Mouse (Mus musculus) heart, embryonic 14.5 days (tissue): ENCODE results near the gene Adm. TPM values are rescaled to one million over a fixed set of nuclear protein-coding genes. Genes with fewer than 3 reads are reported as not detected.

Experiments
- ATAC-seq: fragments of 200-750 bp; cut with Nextera tagmentation; 2 replicates; pipeline ENCODE4 v1.8.0; 2017; ENCODE audit warnings: low read depth, moderate TSS enrichment; ENCODE audit not compliant: insufficient number of reproducible peaks, insufficient read depth, low FRiP score
- H3K27ac ChIP-seq, 2 experiments: fragments of 200-500 bp in 1 of 2; fragments of 300-500 bp in 1 of 2; sonication (generic) in 1 of 2; replicated peaks in 1 of 2; 2 replicates each; pipeline ENCODE4 v1.5.1; 2012 to 2014; ENCODE audit warnings: low read depth in 2 of 2, low read length in 2 of 2, control low read depth in 1 of 2, mild to moderate bottlenecking in 1 of 2, mixed read lengths in 1 of 2; ENCODE audit not compliant: control insufficient read depth in 1 of 2, insufficient read depth in 1 of 2
- H3K27me3 ChIP-seq: fragments of 300-500 bp; sonication (generic); 2 replicates; pipeline ENCODE4 v1.6.1; 2014; ENCODE audit warnings: mild to moderate bottlenecking, low read length, control low read depth; ENCODE audit not compliant: control insufficient read depth, insufficient read depth
- H3K36me3 ChIP-seq: fragments of 300-500 bp; sonication (generic); 2 replicates; pipeline ENCODE4 v1.6.1; 2014; ENCODE audit warnings: mild to moderate bottlenecking, control low read depth, low read length, mixed read lengths; ENCODE audit not compliant: control insufficient read depth, insufficient read depth
- H3K4me1 ChIP-seq, 2 experiments: fragments of 200-500 bp in 1 of 2; fragments of 300-500 bp in 1 of 2; sonication (generic) in 1 of 2; 2 replicates each; pipeline ENCODE4 v1.6.1; 2012 to 2014; ENCODE audit warnings: low read length in 2 of 2, control low read depth in 1 of 2, mixed read lengths in 1 of 2; ENCODE audit not compliant: control insufficient read depth in 2 of 2, insufficient read depth in 2 of 2
- H3K4me2 ChIP-seq: fragments of 300-500 bp; sonication (generic); 2 replicates; pipeline ENCODE4 v1.6.1; 2014; ENCODE audit warnings: mild to moderate bottlenecking, low read length
- H3K4me3 ChIP-seq, 2 experiments: fragments of 200-500 bp in 1 of 2; fragments of 300-500 bp in 1 of 2; sonication (generic) in 1 of 2; 2 replicates each; pipeline ENCODE4 v1.5.1; 2012 to 2014; ENCODE audit warnings: low read length in 2 of 2, mild to moderate bottlenecking in 2 of 2, control low read depth in 1 of 2, low read depth in 1 of 2, moderate library complexity in 1 of 2; ENCODE audit not compliant: control insufficient read depth in 1 of 2, insufficient read depth in 1 of 2
- H3K9ac ChIP-seq: fragments of 300-500 bp; sonication (generic); 2 replicates; pipeline ENCODE4 v1.6.1; 2014; ENCODE audit warnings: mild to moderate bottlenecking, low read length
- H3K9me3 ChIP-seq: fragments of 300-500 bp; sonication (generic); 2 replicates; pipeline ENCODE4 v1.6.1; 2016; ENCODE audit warnings: low read length, control low read depth; ENCODE audit not compliant: control insufficient read depth
- WGBS: fragments of 180-500 bp; shearing (Covaris S2); extraction: QIAGEN DNeasy Blood & Tissue Kit; methylation state at CpG from one replicate; pipeline ENCODE4 v1.1.7; 2014; 5-methylcytosine and 5-hydroxymethylcytosine counted together
- polyA plus RNA-seq: library from polyadenylated mRNA; unstranded; fragments of >200 nt; fragmentation: Nextera tagmentation; extraction: Ambion mirVana; gene quantifications from 2 replicates; pipeline ENCODE4 v1.2.1, GENCODE M21; 2014

Gene Adm
- polyA plus RNA-seq, 1 experiment from 2014 or later: 15.3 TPM

DNA sequence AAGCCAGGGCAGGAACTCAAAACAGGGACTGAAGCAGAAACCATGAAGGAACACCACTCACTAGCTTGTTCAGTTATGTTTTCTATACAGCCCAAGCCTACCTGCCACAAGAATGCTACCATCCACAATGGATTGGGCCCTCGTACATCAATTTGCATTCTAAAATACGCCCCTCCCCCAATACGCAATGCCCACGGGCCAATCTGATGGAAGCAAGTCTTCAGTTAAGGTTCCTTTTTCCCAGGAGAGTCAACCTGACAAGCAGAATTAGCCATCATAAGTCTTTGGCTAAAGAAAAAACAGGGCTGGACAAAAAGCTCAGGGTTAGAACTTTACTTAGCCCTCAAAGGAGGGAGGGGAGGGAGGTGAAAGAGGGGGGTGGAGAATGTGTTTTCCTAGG lies 22.0 kb upstream of the Adm start:
- no peak overlapping the region for H3K4me3 ChIP-seq
- 81% methylated on average over 4 of the region's 4 CpGs for WGBS
- no peak overlapping the region for H3K27ac ChIP-seq
- no peaks in the 10 kb centered on the region for H3K27me3 ChIP-seq
- no peak for ATAC-seq
- H3K4me1 ChIP-seq: no peaks in the 10 kb centered on the region
- H3K9me3 ChIP-seq: no peaks in the 10 kb centered on the region
- no peaks in the 10 kb centered on the region for H3K36me3 ChIP-seq
- no peak overlapping the region for H3K9ac ChIP-seq
- no peak overlapping the region for H3K4me2 ChIP-seq

- H3K4me3 ChIP-seq: no peak overlapping the region
- WGBS: 92% methylated on average over 1 of the region's 1 CpGs
- no peak for ATAC-seq
- peaks cover 0 to 5% of the 10 kb centered on the region in 2 experiments; a peak in 1 of 4 replicates for H3K4me1 ChIP-seq
- no peaks in the 10 kb centered on the region for H3K36me3 ChIP-seq
- no peak overlapping the region for H3K9ac ChIP-seq
- H3K4me2 ChIP-seq: no peak overlapping the region
- no peaks in the 10 kb centered on the region for H3K9me3 ChIP-seq
- no peak overlapping the region for H3K27ac ChIP-seq
- H3K27me3 ChIP-seq: no peaks in the 10 kb centered on the region
Observed at GRCm38 (mm10) chr7:110606906-110607305, 20.6 kb upstream of the Adm start.

GRCm38 (mm10) chr7:110613381-110614132 lies 13.9 kb upstream of the Adm start:
- 4% methylated on average over 17 of the region's 17 CpGs for WGBS
- H3K27ac ChIP-seq: peak overlapping the region; percentile 87 to 99
- no peak for ATAC-seq
- peak overlapping the region; percentile 86 for H3K4me2 ChIP-seq
- H3K4me1 ChIP-seq: peaks cover 7 to 23% of the 10 kb centered on the region in 2 experiments
- H3K36me3 ChIP-seq: no peaks in the 10 kb centered on the region
- H3K9ac ChIP-seq: peak overlapping the region; percentile 90
- no peaks in the 10 kb centered on the region for H3K9me3 ChIP-seq
- no peaks in the 10 kb centered on the region; the same call in 1 of the 2 replicates for H3K27me3 ChIP-seq
- H3K4me3 ChIP-seq: peak overlapping the region; percentile 73 to 86

GRCm38 (mm10) chr7:110614133-110615063 lies 13.1 kb upstream of the Adm start, which contains the start of gene Sbf2:
Gene Sbf2 (minus strand): TSS chr7:110614922.
- H3K9me3 ChIP-seq: no peaks in the 10 kb centered on the region
- peak within 1 kb of the TSS; percentile 86 for H3K4me2 ChIP-seq
- peaks cover 12 to 28% of the 10 kb centered on the region in 2 experiments for H3K4me1 ChIP-seq
- H3K9ac ChIP-seq: peak within 1 kb of the TSS; percentile 90
- under 1% methylated on average over 108 of the region's 127 CpGs for WGBS
- peak within 1 kb of the TSS; percentile 73 to 86 for H3K4me3 ChIP-seq
- no peaks in the 10 kb centered on the region; the same call in 1 of the 2 replicates for H3K27me3 ChIP-seq
- ATAC-seq: peak; percentile 91
- H3K27ac ChIP-seq: peak within 1 kb of the TSS; percentile 87 to 99
- no peaks in the 10 kb centered on the region for H3K36me3 ChIP-seq

DNA sequence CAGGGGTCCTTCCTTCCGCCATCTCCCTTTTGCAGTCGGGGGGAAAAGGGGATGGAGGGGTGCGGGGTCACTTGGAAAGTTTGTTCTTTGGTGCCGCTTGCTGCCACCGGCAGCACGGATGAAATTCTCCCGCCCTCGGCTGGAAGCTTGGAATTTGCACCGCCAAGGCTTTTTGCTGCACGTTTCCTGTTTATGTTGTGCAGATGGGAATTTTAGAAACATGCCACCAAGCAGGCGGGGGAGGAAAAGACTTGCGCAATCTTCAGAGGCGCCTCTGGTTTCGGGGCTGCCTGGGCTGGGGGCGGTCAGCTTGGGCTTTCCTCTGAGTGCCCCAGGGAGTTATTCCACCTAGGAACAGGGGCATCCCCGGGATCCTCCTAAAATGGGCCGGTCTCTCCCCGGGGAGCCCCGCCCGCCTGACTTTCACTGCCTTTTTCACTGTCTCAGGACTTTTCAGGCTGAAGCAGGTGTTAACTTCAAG lies 12.3 kb upstream of the Adm start:
- Histone ChIP-seq H3K9ac (peak overlapping the region; percentile 90), H3K27ac (peak overlapping the region; percentile 87 to 99), H3K4me1 (peaks cover 15 to 34% of the 10 kb centered on the region in 2 experiments), H3K9me3 (no peaks in the 10 kb centered on the region), H3K4me2 (peak overlapping the region; percentile 86), H3K4me3 (peak overlapping the region; percentile 73 to 86), H3K27me3 (no peaks in the 10 kb centered on the region; the same call in 1 of the 2 replicates), H3K36me3 (no peaks in the 10 kb centered on the region)
- no peak for ATAC-seq
- WGBS: under 1% methylated on average over 19 of the region's 20 CpGs

- H3K4me2 ChIP-seq: peak overlapping the region; percentile 86
- H3K4me1 ChIP-seq: peaks cover 19 to 34% of the 10 kb centered on the region in 2 experiments
- peak overlapping the region in 1 of 2 experiments; percentile 86; a peak in 2 of 4 replicates for H3K4me3 ChIP-seq
- no peaks in the 10 kb centered on the region for H3K9me3 ChIP-seq
- no peaks in the 10 kb centered on the region for H3K36me3 ChIP-seq
- H3K27me3 ChIP-seq: no peaks in the 10 kb centered on the region; the same call in 1 of the 2 replicates
- WGBS: 16% methylated on average over 11 of the region's 11 CpGs
- no peak for ATAC-seq
- peak overlapping the region; percentile 90 for H3K9ac ChIP-seq
- H3K27ac ChIP-seq: peak overlapping the region; percentile 39 to 99; a peak in 3 of 4 replicates
Observed at GRCm38 (mm10) chr7:110615792-110616191, 11.7 kb upstream of the Adm start.

DNA sequence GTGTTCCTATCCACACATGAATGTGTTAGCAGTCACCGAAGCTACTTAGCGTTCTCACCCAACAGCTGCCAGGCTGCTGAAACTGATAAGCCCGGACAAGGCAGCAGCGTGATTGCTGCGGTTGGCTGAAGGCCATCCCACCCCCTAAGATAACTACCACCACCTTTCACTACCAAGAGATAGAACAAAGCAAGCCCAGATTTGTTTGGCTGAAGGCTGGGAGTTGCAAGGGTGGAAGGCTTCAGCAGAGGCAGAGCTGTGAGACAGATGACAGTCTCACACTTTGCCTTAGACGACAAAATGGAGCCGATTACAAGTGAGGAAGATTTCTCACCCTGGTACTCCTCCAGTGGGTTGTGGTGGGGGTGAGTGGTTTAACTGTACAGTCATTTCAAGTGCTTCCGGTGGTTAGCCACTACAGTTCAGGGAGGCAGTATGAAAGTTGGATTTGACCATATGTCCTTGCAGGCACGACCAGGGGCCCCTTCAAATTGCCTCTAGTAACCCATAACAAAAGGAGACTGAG lies 8.3 kb upstream of the Adm start:
- no peaks in the 10 kb centered on the region for H3K9me3 ChIP-seq
- peak overlapping the region; percentile 91 to 95 for H3K27ac ChIP-seq
- 6% methylated on average over 9 of the region's 9 CpGs for WGBS
- no peaks in the 10 kb centered on the region; the same call in 1 of the 2 replicates for H3K27me3 ChIP-seq
- H3K4me2 ChIP-seq: peak overlapping the region; percentile 55
- peak overlapping the region; percentile 57 for H3K9ac ChIP-seq
- H3K4me1 ChIP-seq: peaks cover 16 to 21% of the 10 kb centered on the region in 2 experiments
- peak; percentile 57 for ATAC-seq
- peak overlapping the region in 1 of 2 experiments; percentile 4; a peak in 1 of 4 replicates for H3K4me3 ChIP-seq
- H3K36me3 ChIP-seq: no peaks in the 10 kb centered on the region
